Comparison of ENCODE assay signal across 13 mouse cellular contexts in the genomic region with DNA sequence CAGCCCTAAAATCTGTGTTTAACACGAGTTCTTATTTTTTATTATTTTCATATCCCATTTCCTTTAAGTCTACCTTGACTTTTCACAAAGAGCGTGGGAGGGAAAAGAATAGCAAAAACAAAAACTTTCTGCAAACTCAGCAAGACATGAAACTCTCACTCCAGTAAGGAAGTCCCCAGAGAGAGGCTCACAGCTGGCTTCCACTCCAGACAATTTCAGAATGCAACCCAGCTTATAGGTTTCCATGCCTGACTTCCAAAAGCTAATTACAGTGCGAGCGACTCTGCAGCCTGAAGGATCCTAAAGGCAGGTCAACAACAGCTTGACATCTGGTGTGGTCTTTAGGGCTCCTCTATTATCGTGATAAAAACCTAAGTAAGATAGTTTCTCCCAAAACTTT.
A peak's percentile ranks its signal among the peaks of the same experiment; 100 is the strongest.
DNase-seq lines count a peak whose midpoint lies in the region; ATAC-seq and TF ChIP-seq lines count a peak whose summit lies in the region.
"Had no signal": no experiment of that assay in that cellular context is flagged by ENCODE, and none has a peak within 500 bp of the region (broad histone marks: within the 10 kb centered on the region; RNA-seq: fewer than 3 reads in every experiment).

No protein-coding gene starts in this region.

- no peak overlapping the region for H3K4me2 ChIP-seq in kidney, postnatal 0 days (ENCODE audit: low read length)
- H3K4me2 ChIP-seq in embryonic facial prominence, embryonic 15.5 days (replicated peaks) = no peak overlapping the region
- H3K4me2 ChIP-seq: embryonic facial prominence, embryonic 13.5 days had no signal

- DNase-seq in heart, adult 11 months = peak; percentile 89
- DNase-seq in heart, adult 8-10 months (ENCODE audit: low spot score) = no peak
- DNase-seq in kidney, postnatal 0 days (ENCODE audit: low spot score) = peak; percentile 54
- no peak for DNase-seq in kidney, adult 8-10 months
- DNase-seq in 3T3-L1 (ENCODE audit: low read depth, low spot score) = peak; percentile 21
- no peak for DNase-seq in cerebellum, postnatal 14 days
- DNase-seq in right cerebral cortex, postnatal 10 days (ENCODE audit: low spot score in 2 of 2) = no peak
- DNase-seq: forebrain, postnatal 0 days; lung, postnatal 4 days; right cerebral cortex, postnatal 25 days; thymus, adult 18-20 months had no signal

- no peaks in the 10 kb centered on the region for H3K9me3 ChIP-seq in kidney, postnatal 0 days (replicated peaks; ENCODE audit: low read length)
- H3K9me3 ChIP-seq in embryonic facial prominence, embryonic 15.5 days (replicated peaks) = no peaks in the 10 kb centered on the region

- 0 out of 2 replicates have a peak overlapping the region, but pooled peaks have one; percentile 28 for H3K27ac ChIP-seq in kidney, postnatal 0 days
- H3K27ac ChIP-seq in embryonic facial prominence, embryonic 15.5 days (replicated peaks) = 0 out of 2 replicates have a peak overlapping the region, but pooled peaks have one; percentile 22
- H3K27ac ChIP-seq: embryonic facial prominence, embryonic 13.5 days had no signal

- 41% methylated on average over 5 of the region's 5 CpGs for WGBS in kidney, postnatal 0 days
- 41% methylated on average over 5 of the region's 5 CpGs for WGBS in embryonic facial prominence, embryonic 15.5 days

- no peaks in the 10 kb centered on the region for H3K36me3 ChIP-seq in kidney, postnatal 0 days (ENCODE audit: insufficient read depth, low read length)
- H3K36me3 ChIP-seq in embryonic facial prominence, embryonic 15.5 days = no peaks in the 10 kb centered on the region

- no peak overlapping the region for H3K4me3 ChIP-seq in kidney, postnatal 0 days (replicated peaks; ENCODE audit: low read depth, low read length)
- H3K4me3 ChIP-seq in embryonic facial prominence, embryonic 15.5 days (replicated peaks) = no peak overlapping the region
- H3K4me3 ChIP-seq: embryonic facial prominence, embryonic 13.5 days had no signal

- TF ChIP-seq CTCF in kidney, postnatal 0 days (IDR thresholded peaks at IDR 0.05; ENCODE audit: low read depth) = no peak

- no peaks in the 10 kb centered on the region for H3K4me1 ChIP-seq in kidney, postnatal 0 days (replicated peaks; ENCODE audit: insufficient read depth, low read length)
- H3K4me1 ChIP-seq in embryonic facial prominence, embryonic 15.5 days = peaks cover 10% of the 10 kb centered on the region; the same call in 1 of the 2 replicates

- no peaks in the 10 kb centered on the region for H3K27me3 ChIP-seq in kidney, postnatal 0 days (ENCODE audit: insufficient read depth, low read length)
- H3K27me3 ChIP-seq in embryonic facial prominence, embryonic 15.5 days = no peaks in the 10 kb centered on the region
- H3K27me3 ChIP-seq: embryonic facial prominence, embryonic 13.5 days had no signal

- no peak overlapping the region for H3K9ac ChIP-seq in kidney, postnatal 0 days (ENCODE audit: low read depth, low read length)
- no peak overlapping the region for H3K9ac ChIP-seq in embryonic facial prominence, embryonic 15.5 days
- H3K9ac ChIP-seq: embryonic facial prominence, embryonic 13.5 days; forebrain, postnatal 0 days had no signal

- no peak for ATAC-seq in kidney, postnatal 0 days (replicated peaks; ENCODE audit: low FRiP score, low read depth)
- ATAC-seq in embryonic facial prominence, embryonic 15.5 days (ENCODE audit: insufficient number of reproducible peaks, low FRiP score, low TSS enrichment, low read depth) = no peak

Comparison
In these comparisons a context has a peak if more than half of its experiments do, and no peak if none do; other contexts are left out.
1. DNase-seq: peak in heart, adult 11 months (single experiment), kidney, postnatal 0 days (single experiment) and 3T3-L1 (single experiment); none in heart, adult 8-10 months (single experiment), kidney, adult 8-10 months (0 of 2), cerebellum, postnatal 14 days (0 of 2) and right cerebral cortex, postnatal 10 days (0 of 2).